Mouse (Mus musculus) adrenal gland, postnatal 14 days (tissue): ENCODE data around the gene Cilp2. TPM values are rescaled to one million over a fixed set of nuclear protein-coding genes. Genes with fewer than 3 reads are reported as not detected.

ENCODE experiments used
- DNase-seq: peaks from one replicate; pipeline ENCODE4 v3.0.0; 2021; ENCODE audit warnings: mixed read lengths
- total RNA-seq: library from RNA; stranded (reverse); gene quantifications from 2 replicates; pipeline ENCODE4 v1.2.3, GENCODE M21; 2021

The Cilp2 gene
- total RNA-seq, 1 experiment from 2014 or later: 0.07 TPM

DNA sequence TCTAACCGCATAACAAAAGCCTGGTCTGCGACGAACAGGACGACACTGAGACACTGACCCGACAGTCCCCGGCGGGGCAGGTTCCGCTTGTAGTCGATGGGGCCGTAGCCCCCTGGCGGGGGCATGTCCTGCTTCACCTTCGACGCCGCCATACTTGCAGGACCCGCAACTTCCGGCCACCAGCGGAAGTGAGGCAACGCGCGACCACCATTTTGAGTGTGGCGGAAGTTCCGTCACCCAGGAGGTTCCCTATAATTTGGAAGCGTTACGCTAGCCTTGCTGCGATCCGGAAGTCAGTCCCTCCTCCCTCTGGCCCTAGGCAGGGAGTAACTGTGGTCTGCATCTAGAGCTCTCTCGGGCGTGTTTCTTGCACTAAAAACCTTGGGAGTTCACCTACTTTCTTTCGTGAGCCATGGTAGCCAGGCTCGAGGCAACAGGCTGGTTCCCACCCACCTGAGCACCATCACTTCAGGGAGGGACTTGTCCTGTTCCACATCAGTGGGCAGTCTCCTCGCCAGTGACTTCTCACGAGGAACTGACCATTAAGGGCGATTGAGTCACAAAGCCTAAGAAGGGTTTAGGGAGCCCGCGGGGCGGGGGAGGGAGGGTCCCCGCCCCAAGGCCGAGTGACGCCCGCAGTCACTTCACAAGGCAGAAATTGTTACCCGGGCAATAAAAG, 14.1 kb upstream of the Cilp2 start:
- peak; percentile 97 for DNase-seq

- DNase-seq: no peak
These were observed 13.5 kb upstream of the Cilp2 start for GRCm38 (mm10) chr8:69900895-69901451.

- DNase-seq: no peak
These were observed 12.4 kb upstream of the Cilp2 start for GRCm38 (mm10) chr8:69899876-69900275.

DNA sequence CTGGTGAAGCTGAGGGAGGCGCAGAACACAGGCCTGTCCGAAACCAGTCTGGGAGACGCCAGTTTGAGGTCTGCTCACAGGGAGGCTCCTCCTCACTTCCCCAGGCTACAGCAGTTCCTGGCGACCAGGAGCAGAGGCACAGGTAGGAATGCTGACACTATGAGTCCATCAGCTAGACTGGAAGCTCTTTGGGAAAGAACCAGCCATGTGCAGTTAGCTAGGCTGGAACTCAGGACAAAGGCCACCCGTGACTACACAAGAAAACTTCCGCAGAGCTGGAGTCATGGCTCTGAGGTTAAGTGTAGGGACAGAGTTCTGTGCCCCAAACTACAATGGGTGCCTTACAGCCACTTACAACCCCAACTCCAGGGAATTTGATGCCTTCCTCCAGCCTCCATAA, 10.4 kb upstream of the Cilp2 start:
- DNase-seq: no peak

GRCm38 (mm10) chr8:69895772-69896451, 8.4 kb upstream of the Cilp2 start:
- no peak for DNase-seq

DNA sequence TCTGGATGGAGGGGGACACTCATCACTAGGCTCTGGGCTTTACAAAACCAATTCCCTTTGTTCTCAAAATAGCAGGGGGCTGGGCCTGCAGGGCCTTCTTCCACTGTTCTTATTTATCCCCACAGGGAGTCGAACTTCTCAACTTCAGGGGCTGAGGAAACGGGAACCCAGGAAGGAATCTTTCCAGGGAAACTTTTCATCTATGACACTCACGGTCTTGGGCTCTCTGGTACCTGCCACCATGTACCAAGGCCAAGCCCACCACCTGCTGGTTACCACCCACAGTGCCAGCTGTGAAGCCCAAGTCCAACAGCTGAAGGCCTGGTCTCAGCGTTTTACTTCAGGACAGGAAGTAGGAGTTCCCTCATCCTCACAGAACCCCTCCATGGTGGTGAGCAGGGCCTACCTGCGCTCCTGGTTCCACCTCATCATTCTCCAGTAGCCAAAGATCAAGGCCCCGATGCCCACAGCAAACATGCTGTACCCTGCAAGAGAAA, 7.4 kb upstream of the Cilp2 start:
- DNase-seq: no peak

- DNase-seq: peak; percentile 87
These were observed 6.4 kb upstream of the Cilp2 start for GRCm38 (mm10) chr8:69893863-69894262.

DNA sequence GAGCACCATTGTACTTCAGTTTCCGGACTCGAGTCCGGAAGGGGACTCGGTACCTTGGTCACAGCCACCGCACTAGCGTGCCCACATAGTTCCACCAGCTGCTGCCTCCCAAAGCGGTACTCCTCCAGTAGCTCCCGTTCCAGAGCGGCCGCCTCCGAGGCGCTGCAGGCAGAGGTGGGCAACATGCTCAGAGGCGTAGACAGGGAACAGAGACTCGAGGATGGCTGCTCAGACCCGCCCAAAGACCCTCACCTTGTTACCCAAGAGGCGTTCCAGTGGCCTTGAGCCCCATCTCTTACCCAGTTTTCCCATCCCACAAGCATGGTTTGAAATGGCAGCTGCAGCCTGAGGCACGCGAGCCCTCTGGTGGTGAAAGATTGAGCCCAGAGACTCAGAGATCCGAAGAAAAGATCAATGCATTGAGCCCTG, 3.3 kb upstream of the Cilp2 start:
- peak; percentile 64 for DNase-seq

GRCm38 (mm10) chr8:69888902-69889301, 1.4 kb upstream of the Cilp2 start:
- DNase-seq: peak; percentile 42

DNA sequence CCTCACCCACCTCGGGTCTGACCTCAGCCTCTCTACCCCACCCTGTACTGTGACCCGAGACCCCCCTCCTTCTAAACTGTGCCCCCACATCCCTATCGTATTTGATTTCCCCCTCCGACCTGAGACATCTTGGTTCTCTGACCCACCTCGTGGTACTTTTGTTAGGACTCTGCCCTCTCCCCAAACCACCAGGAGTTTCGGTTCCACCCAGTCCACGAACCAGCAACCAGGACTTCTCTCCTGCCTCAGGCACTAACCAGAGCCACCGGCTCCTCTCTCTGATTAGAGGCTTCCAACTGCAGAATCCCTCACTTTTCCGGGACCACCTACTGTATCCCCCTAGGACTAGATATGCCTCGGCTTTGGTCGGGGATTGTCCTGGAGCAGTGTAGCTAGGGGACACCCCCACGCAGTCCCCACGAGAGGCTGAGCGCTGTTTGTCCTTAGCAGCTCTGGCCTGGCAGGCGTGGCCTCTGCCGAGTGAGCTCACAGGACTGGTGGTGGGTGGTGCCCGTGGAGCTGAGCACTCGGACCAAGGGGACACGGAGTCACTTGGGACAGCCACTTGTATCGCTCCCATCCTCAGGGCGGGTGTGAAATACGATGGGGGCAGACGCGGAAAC, 868 bp upstream of the Cilp2 start:
- peak; percentile 54 for DNase-seq

GRCm38 (mm10) chr8:69884141-69884540, 3.3 kb downstream of the Cilp2 start:
- peak; percentile 80 for DNase-seq

GRCm38 (mm10) chr8:69882833-69883600, 4.5 kb downstream of the Cilp2 start:
- no peak for DNase-seq

DNA sequence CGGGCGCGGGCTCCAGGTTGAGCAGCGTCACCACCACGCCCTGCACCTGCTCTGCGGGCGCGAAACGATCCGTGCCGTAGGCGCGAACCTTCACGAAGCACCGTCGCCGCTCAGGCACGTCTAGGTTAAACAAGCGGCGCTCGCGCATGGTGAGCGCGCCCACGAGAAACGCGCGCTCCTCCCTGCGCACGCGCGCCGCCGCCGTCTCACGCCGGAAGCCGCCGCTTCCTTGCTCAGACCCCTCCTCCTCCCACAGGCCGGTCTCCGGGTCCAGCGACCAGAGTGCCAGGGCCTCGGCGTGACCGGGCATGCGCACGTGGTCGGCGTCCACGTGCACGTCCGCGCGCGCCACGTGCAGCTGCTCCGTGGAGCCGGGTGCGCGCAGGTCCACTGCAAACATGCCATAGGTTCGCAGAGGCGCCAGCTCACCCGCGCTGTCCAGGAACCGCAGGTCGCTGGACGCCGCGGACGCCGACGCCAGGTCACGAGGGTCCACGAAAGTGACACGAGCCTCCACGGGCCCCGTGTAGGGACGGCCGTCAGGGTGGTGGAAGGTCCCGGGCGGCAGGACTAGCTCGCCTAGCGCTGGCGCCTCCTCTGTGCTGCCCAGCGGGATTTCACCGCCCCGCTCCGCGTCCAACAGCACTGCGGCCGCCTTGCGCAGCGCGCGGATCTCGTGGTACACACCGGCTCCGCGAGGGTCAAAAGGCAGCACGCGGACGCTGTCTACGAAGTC, 5.3 kb downstream of the Cilp2 start:
- DNase-seq: peak; percentile 70

- DNase-seq: no peak
These were observed 6.1 kb downstream of the Cilp2 start for GRCm38 (mm10) chr8:69881261-69881865.

- no peak for DNase-seq
These were observed 6.6 kb downstream of the Cilp2 start for GRCm38 (mm10) chr8:69880841-69881240.

GRCm38 (mm10) chr8:69879678-69880077, 7.8 kb downstream of the Cilp2 start:
- DNase-seq: no peak

- DNase-seq: no peak
These were observed 9.5 kb downstream of the Cilp2 start for GRCm38 (mm10) chr8:69877992-69878391.

DNA sequence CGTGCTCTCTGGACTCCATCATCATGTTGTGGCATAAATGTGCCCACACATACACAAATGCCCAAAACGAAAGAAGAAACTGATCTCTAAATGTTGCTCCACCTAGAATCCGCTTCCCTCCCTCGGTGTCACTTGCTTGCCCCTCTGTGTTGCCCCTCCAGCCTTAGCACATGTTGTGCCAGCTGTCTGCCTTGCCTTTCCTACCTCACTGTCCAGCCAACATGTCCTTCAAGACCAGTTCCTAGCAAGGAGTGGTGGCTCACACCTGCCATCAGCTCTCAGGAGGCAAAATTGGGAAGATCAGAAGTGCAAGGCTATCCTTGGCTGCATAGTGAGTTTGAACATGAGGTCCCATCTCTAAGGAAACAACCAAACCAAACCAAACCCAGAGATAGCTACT, 10.1 kb downstream of the Cilp2 start:
- DNase-seq: no peak

DNA sequence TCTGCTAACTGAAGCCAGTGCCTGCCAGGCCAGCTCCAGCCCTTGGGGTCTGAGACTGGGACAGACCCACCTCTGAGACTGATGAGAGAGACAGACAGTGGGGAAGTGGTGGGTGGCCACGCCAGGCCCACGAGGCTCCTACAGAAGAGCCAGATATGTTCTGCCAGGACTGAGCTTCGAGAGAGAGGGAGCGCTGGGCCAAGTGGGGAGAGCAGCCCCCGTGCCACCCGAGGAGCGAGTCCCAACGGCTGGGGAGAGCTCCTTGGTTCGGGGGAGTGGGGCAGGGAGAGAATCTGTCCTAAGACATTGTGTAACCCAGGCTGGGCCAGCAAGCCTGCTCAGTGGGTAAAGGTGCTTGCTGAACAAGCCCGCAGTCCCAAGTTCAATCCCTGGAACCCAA, 10.5 kb downstream of the Cilp2 start:
- no peak for DNase-seq

GRCm38 (mm10) chr8:69876097-69876496, 11.4 kb downstream of the Cilp2 start:
- DNase-seq: no peak

GRCm38 (mm10) chr8:69874654-69875053, 12.8 kb downstream of the Cilp2 start:
- no peak for DNase-seq
